Mouse (Mus musculus) urinary bladder, postnatal 4 days (tissue): ENCODE measurements around the gene Rad51b.

ENCODE experiments used
- DNase-seq, 2 experiments: peaks; one replicate each; pipeline ENCODE4 v3.0.0; 2021 to 2022; ENCODE audit warnings: low spot score in 2 of 2

Rad51b gene

DNA sequence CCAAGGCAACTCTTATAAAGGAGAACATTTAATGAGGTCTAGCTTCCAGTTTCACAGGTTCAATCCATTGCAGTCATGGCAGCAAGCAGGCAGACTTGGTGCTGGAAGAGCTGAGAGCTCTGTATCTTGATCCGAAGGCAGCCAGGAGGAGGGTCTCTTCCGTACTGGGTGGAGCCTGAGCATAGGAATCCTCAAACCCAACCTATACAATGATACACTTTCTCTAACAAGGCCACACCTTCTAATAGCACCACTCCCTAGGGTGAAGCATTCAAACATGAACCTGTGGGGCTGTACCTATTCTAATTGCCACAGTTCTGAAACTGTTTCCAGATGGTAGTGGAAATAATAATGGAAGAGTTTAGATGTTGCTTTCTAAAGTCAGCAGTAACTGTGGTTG, 33.5 kb downstream of the Rad51b start:
- no peak for DNase-seq

DNA sequence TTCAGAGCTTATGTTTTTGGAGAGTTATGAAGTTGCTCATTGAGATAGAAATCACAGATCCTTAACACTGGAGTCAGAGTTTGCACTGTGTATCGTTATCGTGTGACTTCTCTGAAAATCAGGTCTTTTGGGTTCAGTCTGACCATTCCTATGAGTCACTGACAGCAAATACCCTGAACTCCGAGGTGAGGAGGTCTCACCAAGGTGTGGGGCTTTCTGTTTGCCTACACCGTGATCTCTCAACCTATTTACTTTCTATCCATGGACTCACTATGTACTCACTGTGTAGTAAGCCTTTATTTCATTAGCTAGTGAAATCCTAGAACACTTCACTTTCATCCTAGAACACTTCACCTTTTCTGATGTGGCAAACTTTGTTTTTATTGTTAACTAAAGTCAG, 34.6 kb downstream of the Rad51b start:
- DNase-seq: no peak

DNA sequence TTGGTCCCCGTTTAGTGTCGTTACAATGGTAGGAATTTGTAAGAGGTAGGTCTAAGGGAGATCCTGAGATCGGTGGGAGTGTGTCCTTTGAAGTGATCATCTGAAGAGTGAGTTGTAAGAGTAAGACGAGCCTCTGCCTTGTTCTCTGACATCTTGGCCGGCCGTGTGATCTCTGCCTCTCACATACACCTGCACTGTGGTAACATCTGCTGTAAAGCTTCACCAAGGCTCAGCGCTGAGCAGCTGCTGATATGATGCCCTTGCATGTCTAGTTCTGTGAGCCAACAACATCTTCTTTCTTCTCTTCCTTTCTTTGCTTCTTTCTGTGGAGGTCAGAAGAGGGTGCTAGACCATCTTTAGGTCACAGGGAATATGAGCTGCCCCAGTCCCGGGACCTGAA, 41.7 kb downstream of the Rad51b start:
- no peak for DNase-seq

DNA sequence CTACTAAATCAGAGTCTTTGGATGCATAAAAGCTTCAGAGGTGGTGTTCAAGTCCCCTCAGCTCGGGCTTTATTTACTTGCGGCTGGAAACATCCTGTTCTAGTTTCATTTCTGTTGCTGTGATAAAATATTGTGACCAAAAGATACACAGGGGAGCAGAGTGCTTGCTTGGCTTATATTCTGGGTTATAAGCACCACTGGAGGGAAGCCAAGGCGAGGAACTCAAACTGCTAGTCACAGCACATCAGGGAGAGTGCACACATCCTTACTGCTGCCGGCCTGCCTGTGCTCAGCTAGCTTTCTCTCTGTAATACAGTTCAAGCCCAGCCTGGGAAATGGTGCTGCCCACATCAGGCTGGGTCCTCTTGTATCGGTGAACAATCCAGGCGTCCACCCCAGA, 43.4 kb downstream of the Rad51b start:
- peak in 1 of 2 experiments; percentile 34 for DNase-seq

DNA sequence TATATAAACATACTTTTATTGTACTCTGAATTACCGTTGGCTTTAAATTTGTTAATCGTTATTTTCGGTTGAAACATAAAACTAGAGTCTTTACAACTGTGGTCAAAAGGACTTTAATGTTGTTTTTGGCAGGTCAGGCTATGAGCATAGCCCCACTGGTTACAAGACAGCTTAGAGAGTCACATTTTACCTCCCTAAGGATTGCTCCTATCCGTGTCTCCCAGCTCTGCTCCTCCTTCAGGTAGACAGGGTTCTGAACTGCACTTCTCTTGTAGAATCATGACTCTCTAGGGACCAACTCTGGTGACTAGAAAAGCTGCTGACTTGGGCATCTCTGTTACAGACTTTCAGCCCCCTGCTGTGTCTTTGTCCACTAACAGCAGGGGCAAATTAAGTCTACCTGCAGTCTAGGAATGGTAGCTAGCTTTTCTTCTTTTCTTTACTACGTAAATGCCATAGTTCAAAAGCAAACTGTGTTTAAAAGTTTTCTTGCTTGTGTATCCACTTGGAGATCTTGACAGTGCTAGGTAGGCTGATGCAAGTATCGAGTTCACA, 44.3 kb downstream of the Rad51b start:
- DNase-seq: no peak

DNA sequence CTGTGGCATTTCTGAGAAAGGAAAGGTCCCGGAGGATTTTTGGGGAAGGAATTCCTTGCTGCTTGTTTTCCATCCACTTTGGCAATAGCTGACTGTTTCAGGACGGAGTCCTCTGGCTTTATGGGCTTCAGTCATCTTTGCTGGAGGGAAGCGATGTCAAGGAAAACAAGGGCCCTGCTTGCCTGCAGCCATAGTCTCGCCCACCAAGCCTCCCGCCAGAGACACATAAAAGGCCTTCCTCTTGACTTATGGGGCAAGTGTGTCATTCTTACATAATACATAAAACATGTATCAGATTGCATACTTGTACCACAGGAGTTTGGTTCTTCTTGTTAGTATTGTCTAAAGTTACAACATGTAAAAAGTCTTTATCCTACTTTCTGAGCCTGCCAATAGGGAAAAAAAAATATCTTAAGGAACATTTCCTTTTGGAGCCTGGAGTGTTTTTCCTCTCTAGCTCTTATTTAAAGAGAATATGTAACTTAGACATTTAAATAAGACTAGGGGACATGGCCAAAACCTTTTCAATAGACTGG, 49.2 kb downstream of the Rad51b start:
- no peak for DNase-seq

DNA sequence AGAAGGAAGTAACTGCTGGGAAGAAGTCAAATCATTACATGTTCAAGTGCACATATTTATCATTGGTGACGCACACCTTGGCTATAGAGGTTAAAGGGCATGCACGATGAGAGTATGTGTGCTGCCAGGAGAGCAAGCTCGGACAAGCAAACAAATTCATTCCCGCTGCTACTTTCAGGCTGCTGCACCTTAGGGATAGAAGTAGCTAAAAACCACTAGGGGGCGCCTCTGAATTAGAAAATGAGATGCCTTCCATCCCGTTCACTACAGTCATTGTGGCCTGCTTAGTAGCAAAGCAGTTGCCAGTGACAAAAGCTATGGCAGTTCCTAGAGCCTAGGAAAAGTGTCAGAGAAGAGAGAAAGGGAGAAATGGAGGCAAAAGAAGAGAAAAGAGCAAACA, 50.6 kb downstream of the Rad51b start:
- peak in 1 of 2 experiments; percentile 55 for DNase-seq

DNA sequence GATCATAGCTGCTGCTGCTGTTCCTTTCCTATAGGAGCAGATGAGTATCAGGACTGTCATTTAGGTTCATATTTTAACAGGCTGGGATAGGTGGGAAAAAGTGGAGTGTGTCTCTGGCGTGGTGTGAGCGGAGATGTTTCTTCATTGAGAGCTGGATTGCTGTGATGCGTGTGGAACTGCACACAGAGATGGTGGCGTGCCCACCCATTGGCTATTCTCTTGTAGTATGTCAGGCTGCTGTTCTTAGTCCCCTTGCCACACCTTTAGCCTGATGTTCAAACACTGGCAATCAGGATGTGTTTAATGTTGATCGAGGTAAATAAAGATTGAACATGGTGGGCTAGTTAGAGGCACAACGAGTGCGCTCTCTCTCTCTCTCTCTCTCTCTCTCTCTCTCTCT, 54.4 kb downstream of the Rad51b start:
- DNase-seq: no peak

DNA sequence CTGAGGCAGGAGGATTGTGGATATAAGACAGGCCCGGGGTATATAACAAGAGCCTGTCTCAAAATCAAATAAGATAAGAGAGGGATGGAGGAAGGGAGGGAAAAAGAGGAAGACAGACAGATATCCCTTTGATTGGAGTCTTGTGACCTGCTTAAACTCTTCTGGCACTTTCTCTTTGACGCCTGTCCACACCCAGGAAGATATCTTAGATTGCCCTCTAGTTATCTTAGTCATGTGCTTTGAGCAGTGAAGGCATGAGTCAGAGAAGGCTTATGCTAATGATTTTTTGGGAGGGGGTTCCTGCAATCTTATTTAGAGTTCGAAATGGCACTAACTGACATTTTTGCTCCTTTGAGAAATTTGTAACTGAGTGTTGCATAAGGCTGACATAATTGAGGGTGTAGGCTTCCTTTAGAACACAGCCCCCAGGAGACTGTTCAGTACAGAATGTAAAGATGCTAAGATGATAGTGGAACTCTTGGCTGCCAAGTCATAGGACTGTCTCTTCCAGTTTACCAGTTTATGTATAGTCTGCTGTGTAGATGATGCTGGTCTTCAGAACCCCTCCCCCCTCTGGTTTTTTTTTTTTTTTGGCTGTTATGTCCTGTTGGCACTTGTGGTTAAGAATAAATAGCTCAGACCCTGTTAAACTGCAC, 55.1 kb downstream of the Rad51b start:
- DNase-seq: no peak

DNA sequence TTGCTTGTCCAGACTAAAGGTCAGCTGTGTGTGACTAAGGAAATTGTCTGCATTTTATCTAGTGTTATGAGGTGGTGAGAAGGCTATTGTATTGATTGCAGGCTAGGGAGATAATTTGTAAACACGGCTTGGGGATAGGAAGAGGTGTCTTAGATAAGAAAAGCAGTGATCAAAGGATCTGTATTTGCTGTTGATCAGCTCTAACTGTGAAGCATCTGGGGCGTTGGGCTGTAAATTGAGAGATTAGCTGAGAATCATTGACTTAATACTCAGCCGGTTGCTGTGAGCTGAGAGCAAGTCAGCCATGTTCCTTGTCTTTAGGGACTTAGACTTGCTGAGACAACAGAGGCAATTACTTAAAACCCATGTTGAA, 55.6 kb downstream of the Rad51b start:
- no peak for DNase-seq

DNA sequence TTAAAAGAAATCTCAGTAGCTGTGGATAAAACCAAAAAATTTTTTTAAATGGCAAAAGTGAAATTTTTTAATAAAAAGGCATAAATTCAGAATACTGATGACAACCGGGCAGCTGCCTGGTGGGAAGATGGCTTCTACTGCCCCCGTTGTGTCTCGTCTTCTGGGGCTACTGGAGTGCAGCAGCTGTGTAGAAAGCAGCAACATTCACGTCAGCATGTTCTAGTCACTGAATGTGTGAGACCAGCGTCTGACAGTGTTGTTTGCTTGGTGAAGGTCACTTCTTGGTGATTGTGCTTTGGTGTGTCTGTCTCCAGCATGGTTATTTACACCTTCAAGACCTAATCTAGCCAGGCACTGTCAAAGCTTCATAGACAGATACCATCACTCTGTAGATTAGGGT, 56.3 kb downstream of the Rad51b start:
- no peak for DNase-seq

DNA sequence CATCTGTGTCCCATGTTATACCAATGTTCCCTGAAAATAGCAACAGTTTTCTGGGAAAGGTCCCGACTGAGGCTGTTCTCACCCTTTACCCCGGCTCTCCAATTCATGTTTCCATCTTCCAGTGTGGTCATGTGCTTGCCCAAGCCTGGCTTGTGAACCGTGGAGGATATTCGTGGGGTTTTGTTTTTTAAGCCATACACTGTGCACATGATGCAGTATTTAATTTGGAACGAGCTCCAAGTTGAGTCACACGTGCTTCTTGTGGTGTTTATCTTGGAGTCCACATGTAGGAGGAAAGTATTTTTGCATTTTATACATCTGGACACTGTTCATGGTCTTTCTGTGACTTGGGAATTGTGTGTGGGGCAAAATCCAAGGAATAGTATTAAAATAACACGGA, 57.5 kb downstream of the Rad51b start:
- DNase-seq: no peak

DNA sequence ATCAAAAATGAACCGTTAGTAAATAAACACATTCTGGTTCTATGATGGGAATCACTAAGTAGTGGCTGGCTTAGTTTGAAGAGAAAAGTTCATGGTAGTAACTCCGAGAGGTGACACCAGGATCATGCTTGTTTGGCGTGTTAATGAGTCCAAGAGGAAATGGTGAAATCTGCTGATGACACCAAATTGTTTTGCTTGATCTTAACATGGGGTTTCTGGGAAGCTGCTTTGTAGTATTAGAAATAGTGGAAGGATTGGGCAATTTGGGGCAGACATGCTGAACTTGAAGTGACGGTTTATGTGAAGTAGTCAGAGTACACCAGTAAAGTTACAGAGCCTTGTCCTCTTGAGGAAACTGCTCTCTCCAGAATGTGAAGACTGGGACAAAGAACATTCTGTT, 59.1 kb downstream of the Rad51b start:
- DNase-seq: no peak

DNA sequence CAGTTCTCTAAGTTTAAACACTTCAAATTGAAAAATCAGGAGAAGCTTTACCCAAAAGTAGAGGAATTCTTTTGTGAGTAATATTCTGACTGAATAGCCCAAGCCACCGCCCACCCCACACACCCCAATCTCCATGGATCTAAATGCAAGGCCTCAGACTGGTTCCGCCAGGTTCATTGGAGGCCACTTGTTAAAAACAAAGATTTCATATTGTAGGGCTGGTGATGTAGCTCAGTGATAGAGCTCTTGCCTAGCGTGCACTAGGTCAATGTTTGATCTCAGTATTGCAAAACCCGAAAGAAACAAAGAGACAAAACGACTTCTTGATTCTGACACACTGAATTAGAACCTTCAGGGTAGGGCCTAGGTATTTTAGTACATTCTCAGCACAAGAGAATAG, 60.5 kb downstream of the Rad51b start:
- no peak for DNase-seq

DNA sequence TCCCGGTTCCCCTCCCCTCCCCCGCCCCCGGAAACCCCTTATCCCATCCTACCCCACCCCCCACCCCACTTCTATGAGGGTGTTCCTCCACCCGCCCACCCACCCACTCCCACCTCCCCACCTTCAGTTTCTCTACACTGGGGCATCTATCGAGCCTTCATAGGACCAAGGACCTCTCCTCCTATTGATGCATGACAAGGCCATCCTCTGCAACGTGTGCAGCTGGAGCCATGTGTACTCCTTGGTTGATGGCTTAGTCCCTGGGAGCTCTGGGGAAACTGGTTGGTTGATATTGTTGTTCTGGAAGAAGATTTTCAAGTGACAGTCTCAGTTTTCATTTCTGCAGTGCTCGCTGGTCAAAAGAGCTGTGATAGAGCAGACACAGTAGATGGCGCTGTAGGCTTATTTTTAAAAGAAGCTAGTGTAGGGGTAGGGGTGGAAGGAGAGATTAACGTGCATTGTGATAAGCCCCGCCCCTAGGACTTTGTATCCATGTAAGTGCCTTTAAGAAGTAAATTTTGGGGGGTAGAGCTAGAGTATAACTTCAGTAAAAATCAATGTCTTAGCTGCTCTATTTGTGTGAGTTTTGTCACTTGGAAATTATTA, 61.6 kb downstream of the Rad51b start:
- DNase-seq: no peak

DNA sequence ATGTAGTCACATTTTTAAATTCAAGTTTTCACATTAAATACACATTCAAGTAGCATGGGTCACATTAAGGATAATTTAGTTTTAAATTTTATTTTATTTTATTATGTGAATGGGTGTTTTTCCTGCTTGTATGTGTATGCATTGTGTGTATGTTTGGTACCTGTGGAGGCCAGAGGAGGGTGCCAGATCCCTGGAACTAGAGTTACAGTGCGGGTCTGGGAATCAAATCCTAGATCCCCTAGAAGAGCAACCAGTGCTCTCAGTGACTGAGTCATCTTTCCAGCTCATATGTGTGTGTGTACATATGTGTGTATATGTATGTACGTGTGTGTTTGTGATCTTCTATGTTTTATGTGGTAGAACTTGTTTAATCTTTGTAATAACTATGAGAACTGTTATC, 62.3 kb downstream of the Rad51b start:
- no peak for DNase-seq

DNA sequence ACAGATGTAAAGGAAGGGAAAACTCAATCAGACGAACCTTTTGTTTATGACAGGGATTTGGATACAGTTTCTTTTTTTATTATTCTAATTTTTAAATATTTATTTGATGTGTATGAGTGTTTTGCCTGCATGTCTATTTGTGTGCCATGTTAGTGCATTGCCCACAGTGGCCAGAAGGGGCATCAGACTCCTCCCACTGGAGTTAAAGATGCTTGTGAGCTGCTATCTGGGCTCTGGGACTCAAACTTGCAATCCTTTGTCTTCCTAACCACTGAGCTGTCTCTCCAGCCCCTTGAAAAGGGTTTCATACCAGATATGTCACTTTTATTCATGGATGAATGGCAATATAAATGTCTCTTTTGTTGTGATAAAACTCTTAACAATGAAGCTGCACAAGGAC, 65.1 kb downstream of the Rad51b start:
- no peak for DNase-seq

DNA sequence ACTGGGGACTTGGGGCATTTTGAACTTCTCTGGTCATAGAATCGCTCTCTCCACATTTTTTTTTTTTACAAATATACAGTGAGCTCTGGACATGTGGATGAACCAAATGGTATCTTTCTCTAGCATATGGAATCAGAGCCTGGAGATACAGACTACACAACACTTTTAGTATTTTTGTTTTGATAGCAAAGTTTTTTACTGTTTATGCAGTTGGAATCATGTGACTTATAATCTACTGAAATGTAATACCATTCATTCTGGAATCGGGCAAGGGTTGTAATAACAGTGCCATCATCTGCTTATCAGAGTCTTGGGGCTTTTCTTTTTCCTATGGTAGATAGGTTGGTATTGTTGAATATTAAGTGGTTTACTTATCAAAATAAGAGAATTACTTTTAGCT, 67.2 kb downstream of the Rad51b start:
- DNase-seq: no peak

DNA sequence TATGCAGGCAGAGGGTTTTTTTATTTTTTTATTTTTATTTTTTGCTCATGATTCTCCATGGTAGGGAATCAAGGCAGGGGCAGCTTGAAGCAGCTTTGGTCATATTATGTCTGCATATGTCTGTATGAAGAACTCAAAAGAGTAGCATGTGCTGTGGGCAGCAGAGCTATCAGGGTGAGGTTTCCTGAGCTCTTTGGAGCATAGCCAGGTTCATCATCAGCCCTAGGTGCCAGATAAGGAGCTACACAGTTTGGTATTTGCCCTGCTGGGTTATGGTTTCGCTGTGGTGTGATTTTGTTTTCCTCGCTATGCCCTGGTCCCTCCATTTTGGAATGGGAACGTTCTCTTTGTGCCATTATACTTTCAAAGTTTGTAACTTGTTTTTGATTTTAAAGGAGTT, 71.7 kb downstream of the Rad51b start:
- no peak for DNase-seq

DNA sequence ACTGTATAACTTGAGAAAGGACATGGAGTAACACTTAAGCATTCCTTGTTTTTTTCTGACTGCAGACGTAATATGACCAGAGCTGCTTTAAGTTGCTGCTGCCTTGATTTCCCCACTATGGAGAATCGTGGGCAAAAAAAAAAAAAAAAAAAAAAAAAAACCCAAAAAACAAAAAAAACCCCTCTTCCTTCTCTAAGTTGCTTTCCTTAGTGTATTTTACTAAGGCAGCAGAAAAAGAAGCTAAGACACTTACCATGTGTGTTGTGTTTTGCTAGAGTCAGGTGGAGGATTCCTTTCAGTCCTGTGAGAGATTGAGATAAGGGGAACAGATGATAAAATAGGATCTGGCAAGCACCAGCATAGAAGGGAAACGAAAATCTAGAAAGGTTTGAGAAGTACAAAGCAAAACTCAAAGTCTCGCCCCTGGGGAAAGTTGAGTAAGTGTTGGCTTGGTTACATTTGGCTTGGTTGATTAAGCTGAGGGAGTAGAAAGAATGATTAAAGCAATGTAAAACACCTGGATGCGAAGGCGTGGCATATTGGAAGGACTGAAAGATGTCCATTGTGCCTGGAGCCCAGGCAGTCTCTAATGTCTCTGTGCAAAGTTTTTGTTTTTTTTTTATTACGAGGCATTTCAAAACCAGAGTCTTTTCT, 72.6 kb downstream of the Rad51b start:
- DNase-seq: no peak

DNA sequence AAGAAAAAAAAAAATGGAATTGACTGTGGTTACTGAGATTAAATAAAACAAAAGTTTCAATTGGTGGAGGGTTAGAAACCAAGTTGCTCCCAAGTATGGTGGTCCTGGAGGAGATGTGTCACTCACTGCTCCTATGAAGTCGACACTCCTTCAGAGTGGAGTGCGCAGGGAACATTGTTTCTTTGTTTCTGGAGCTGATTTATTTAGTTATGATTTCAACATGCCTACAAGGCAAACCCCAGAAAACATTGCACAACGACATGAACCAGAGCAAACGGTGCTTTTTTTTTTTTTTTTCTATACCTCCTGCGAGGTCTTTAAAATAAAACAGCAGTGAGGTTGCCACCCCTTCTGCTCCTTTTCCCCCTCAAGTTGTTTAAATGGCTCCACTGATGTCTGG, 75.6 kb downstream of the Rad51b start:
- no peak for DNase-seq

DNA sequence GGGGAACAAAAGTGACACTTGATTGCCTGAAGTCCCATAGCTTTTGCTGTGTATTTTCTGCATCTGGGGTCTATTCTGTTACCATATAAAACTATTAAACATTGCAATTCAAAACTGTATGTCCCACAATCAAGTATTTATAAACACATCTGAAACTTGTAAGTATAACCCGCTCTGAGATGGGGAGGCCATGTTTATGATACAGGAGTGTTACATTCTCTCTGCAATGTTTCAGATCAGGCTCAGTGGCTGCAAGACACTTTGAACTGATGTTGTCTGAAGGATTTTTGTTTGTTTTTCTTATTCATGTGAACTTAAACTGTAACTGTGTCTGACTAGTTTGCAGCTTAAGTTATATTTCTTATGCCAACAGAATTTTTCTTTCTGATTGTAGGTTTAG, 80.3 kb downstream of the Rad51b start:
- DNase-seq: no peak

DNA sequence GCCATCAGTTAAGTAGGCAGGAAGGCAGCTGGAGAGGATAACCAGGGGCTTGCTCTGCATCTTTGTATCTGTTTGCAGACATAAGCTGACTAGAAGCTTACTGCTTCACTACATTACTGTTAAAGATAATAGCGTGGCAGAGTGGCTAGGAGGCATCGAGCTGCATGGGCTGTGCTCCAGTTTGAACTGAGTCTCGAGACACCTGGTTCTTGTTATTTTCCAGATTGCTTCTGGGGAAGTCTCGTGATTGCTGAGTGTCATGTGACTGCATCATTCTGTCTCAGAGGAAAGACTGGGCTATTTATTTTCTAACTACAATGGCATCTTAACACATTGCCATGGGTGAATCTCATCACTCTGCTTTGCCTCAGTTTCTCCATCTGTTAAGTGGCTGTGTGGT, 80.8 kb downstream of the Rad51b start:
- no peak for DNase-seq
